Mouse (Mus musculus): ENCODE measurements around the gene Hspb8.

- no peak for TF ChIP-seq POLR2A (IDR thresholded peaks at IDR 0.05; ENCODE audit: borderline replicate concordance, low read depth, low read length)
- no peak for TF ChIP-seq CTCF (IDR thresholded peaks at IDR 0.05; ENCODE audit: low read depth, low read length)
These were observed 30.1 kb downstream of the Hspb8 start for GRCm38 (mm10) chr5:116392603-116393002.
